9 mouse cellular contexts compared by ENCODE assay signal in the genomic region with DNA sequence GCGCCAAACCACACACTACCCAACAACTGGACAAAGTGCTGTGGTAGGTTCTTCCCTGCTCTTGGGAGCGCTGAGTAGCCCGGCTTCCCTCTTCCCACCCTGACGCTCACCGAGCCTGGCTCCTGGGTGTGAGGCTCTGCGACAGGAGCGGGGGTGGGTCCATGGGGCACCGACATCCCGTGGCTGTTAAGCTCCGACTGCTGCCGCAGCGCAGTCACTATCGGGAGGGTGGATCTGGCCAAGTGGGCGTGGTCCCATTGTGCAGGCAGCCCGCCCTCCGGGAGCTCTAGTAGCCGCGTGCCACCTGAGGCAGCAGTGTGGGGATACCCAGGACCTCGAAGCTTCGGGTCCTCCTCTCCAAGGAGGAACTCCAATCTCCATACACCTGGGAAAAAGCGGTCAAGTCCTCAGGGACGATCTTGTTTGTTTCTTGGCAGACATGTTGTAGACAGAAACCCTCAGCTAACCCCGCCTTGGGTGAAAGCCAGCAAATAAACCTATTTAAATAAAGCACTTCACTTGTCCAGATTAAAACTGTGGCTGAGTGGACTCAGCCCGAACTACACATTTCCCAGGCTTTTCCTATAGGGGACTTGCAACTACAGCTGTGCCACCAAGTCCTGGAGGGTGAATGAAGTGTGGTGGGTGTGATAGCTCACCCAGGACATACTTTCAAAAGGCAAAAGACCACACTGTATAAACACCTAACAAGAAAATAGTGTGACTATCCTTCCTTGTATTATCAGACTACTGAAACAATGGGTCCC. TPM values are rescaled to one million over a fixed set of nuclear protein-coding genes. Genes with fewer than 3 reads are reported as not detected.
DNase-seq lines count a peak whose midpoint lies in the region; ATAC-seq and TF ChIP-seq lines count a peak whose summit lies in the region.
"Had no signal": no experiment of that assay in that cellular context is flagged by ENCODE, and none has a peak within 500 bp of the region (broad histone marks: within the 10 kb centered on the region; RNA-seq: fewer than 3 reads in every experiment).

A gene (minus strand): TSS at position 199 of the 767 bp plus-strand sequence.

- no peaks in the 10 kb centered on the region for H3K9me3 ChIP-seq in intestine, embryonic 15.5 days
- H3K9me3 ChIP-seq in limb, embryonic 13.5 days: no peaks in the 10 kb centered on the region
- H3K9me3 ChIP-seq in midbrain, embryonic 15.5 days: no peaks in the 10 kb centered on the region

- peak within 1 kb of the TSS; percentile 31 for H3K9ac ChIP-seq in intestine, embryonic 15.5 days
- peak within 1 kb of the TSS; percentile 66 for H3K9ac ChIP-seq in limb, embryonic 13.5 days
- H3K9ac ChIP-seq in midbrain, embryonic 15.5 days: peak within 1 kb of the TSS; percentile 30

- H3K27ac ChIP-seq in layer of hippocampus, adult 2 months: no peak within 1 kb of the TSS
- no peak within 1 kb of the TSS for H3K27ac ChIP-seq in intestine, embryonic 15.5 days
- no peak within 1 kb of the TSS for H3K27ac ChIP-seq in limb, embryonic 13.5 days
- no peak within 1 kb of the TSS for H3K27ac ChIP-seq in midbrain, embryonic 15.5 days
- peak within 1 kb of the TSS; percentile 38; the same call in 1 of the 2 replicates for H3K27ac ChIP-seq in spleen, adult 2 months (ENCODE audit: insufficient read depth, low read length)

- peak within 1 kb of the TSS; percentile 88 for H3K4me2 ChIP-seq in intestine, embryonic 15.5 days (replicated peaks)
- peak within 1 kb of the TSS; percentile 88 for H3K4me2 ChIP-seq in limb, embryonic 13.5 days (replicated peaks)
- peak within 1 kb of the TSS; percentile 78 for H3K4me2 ChIP-seq in midbrain, embryonic 15.5 days

- no peaks in the 10 kb centered on the region for H3K27me3 ChIP-seq in intestine, embryonic 15.5 days (replicated peaks)
- 0 out of 2 replicates have a peak, but pooled peaks cover 8% of the 10 kb centered on the region for H3K27me3 ChIP-seq in limb, embryonic 13.5 days
- H3K27me3 ChIP-seq in midbrain, embryonic 15.5 days (replicated peaks): no peaks in the 10 kb centered on the region
- no peaks in the 10 kb centered on the region for H3K27me3 ChIP-seq in spleen, adult 2 months (ENCODE audit: control insufficient read depth, insufficient read depth, low read length)
- H3K27me3 ChIP-seq: Patski had no signal

- peak; percentile 95 for ATAC-seq in intestine, embryonic 15.5 days
- peak; percentile 83 for ATAC-seq in limb, embryonic 13.5 days (ENCODE audit: low FRiP score, low read depth)
- ATAC-seq in midbrain, embryonic 15.5 days (replicated peaks): peak; percentile 86
- ATAC-seq: Patski had no signal

- DNase-seq in layer of hippocampus, adult 2 months (ENCODE audit: low spot score in 2 of 2): peak in 1 of 2 experiments; percentile 38
- DNase-seq in layer of hippocampus, adult 8-10 months (ENCODE audit: low spot score in 2 of 2): no peak
- DNase-seq in embryo, embryonic 10.5 days (ENCODE audit: low spot score): peak; percentile 81
- DNase-seq in gastrocnemius, postnatal 4 days (ENCODE audit: low spot score in 2 of 2): peak; percentile 51 to 71
- peak in 1 of 2 experiments; percentile 43 for DNase-seq in spleen, adult 2 months (ENCODE audit: low read depth in 1 of 2, low spot score in 2 of 2)

- peak within 1 kb of the TSS; percentile 42 for H3K4me3 ChIP-seq in layer of hippocampus, adult 2 months
- H3K4me3 ChIP-seq in intestine, embryonic 15.5 days (replicated peaks): peak within 1 kb of the TSS; percentile 32
- peak within 1 kb of the TSS; percentile 42 for H3K4me3 ChIP-seq in limb, embryonic 13.5 days
- H3K4me3 ChIP-seq in midbrain, embryonic 15.5 days: peak within 1 kb of the TSS; percentile 43
- peak within 1 kb of the TSS; percentile 39; the same call in 1 of the 2 replicates for H3K4me3 ChIP-seq in spleen, adult 2 months (ENCODE audit: extremely low read depth, insufficient read depth, insufficient read length)

- no peak for TF ChIP-seq POLR2A in spleen, adult 2 months (IDR thresholded peaks at IDR 0.05; ENCODE audit: low read depth, low read length)

- no peak for TF ChIP-seq CTCF in layer of hippocampus, adult 2 months (conservative IDR thresholded peaks at IDR 0.05)
- no peak for TF ChIP-seq CTCF in spleen, adult 2 months (IDR thresholded peaks at IDR 0.05; ENCODE audit: extremely low read depth, insufficient read depth, insufficient read length, insufficient replicate concordance)

- H3K4me1 ChIP-seq in intestine, embryonic 15.5 days (replicated peaks): peaks cover 13% of the 10 kb centered on the region
- H3K4me1 ChIP-seq in limb, embryonic 13.5 days: peaks cover 10% of the 10 kb centered on the region
- peaks cover 8% of the 10 kb centered on the region for H3K4me1 ChIP-seq in midbrain, embryonic 15.5 days
- 0 out of 2 replicates have a peak, but pooled peaks cover 4% of the 10 kb centered on the region for H3K4me1 ChIP-seq in spleen, adult 2 months (ENCODE audit: control insufficient read depth, insufficient read depth, insufficient read length)

- no peaks in the 10 kb centered on the region for H3K36me3 ChIP-seq in intestine, embryonic 15.5 days
- peaks cover 12% of the 10 kb centered on the region for H3K36me3 ChIP-seq in limb, embryonic 13.5 days
- no peaks in the 10 kb centered on the region for H3K36me3 ChIP-seq in midbrain, embryonic 15.5 days (replicated peaks)
- H3K36me3 ChIP-seq in spleen, adult 2 months (ENCODE audit: control insufficient read depth, insufficient read depth, low read length): peaks cover under 1% of the 10 kb centered on the region; the same call in 1 of the 2 replicates

- 2% methylated on average over 24 of the region's 24 CpGs for WGBS in intestine, embryonic 15.5 days
- WGBS in limb, embryonic 13.5 days: 6% methylated on average over 24 of the region's 24 CpGs
- 4% methylated on average over 24 of the region's 24 CpGs for WGBS in midbrain, embryonic 15.5 days
- WGBS in spleen, adult 2 months: 4% methylated on average over 24 of the region's 24 CpGs

RNA-seq across cellular contexts. Expression of the gene that starts here (rescaled TPM):
- total RNA-seq in layer of hippocampus, adult 2 months (2021): under 1 TPM; 0.59 to 1.00 TPM
- 1 to 10 TPM in 1 of 4 experiments, under 1 TPM in 3; 0.74 to 2.0 (median 0.79) TPM for total RNA-seq in layer of hippocampus, adult 8-10 months (2022)
- 1 to 10 TPM in 1 of 2 experiments, under 1 TPM in 1; 0.65 to 1.3 TPM for total RNA-seq in gastrocnemius, postnatal 4 days (2021)
- 1.1 and 1.4 TPM in 2 replicates for polyA plus RNA-seq in intestine, embryonic 15.5 days (2015; fragmentation: Nextera tagmentation; extraction: Ambion mirVana)
- polyA plus RNA-seq in limb, embryonic 13.5 days (2015; fragmentation: Nextera tagmentation; extraction: Ambion mirVana): 1.6 and 2.3 TPM in 2 replicates
- 2.6 TPM in 2 replicates for polyA plus RNA-seq in midbrain, embryonic 15.5 days (2015; fragmentation: Nextera tagmentation; extraction: Ambion mirVana)
- polyA plus RNA-seq in spleen, adult 2 months (2012; rRNA removed): 37.4 and 38.2 TPM in 2 replicates

Comparison
In these comparisons a context has a peak if more than half of its experiments do, and no peak if none do; other contexts are left out.
1. RNA of the gene that starts here (polyA plus RNA-seq): 37.4 to 38.2 TPM in spleen, adult 2 months; 2.6 TPM in midbrain, embryonic 15.5 days, 1.6 to 2.3 TPM in limb, embryonic 13.5 days and 1.1 to 1.4 TPM in intestine, embryonic 15.5 days; every median in the first group is over 10 times any median in the second.
2. DNase-seq: peak in embryo, embryonic 10.5 days (single experiment) and gastrocnemius, postnatal 4 days (2 of 2); none in layer of hippocampus, adult 8-10 months (0 of 2).
3. Peak in every context shown above with its lines, with median percentiles within 50 percentile points of each other: H3K4me3 ChIP-seq, ATAC-seq, H3K4me2 ChIP-seq and H3K9ac ChIP-seq.